Mouse (Mus musculus): ENCODE measurements around the gene Aire.

Gene Aire

DNA sequence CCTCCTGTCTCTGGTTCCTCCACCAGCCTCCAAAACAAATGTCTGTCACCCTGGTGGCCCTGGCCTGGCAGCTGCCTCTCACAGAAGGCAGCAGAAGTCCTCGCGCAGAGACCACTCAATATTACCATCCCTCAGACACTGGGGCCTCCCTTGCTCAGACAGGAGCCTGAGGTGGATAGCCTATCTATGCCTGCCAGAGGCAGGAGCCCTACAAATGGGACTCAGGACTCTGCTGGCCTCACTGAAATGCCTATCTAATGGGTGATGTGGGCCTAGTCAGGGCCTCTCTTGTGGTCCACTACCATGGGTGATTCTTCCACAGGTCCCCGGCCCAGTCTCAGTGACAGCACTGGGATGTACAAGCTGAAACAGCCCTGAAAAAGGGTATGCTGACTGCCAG lies 35.2 kb downstream of the Aire start:
- Histone ChIP-seq H3K27me3 (ENCODE audit: control insufficient read depth, insufficient read depth, low read length, poor library complexity, severe bottlenecking) (no peaks in the 10 kb centered on the region), H3K36me3 (ENCODE audit: control insufficient read depth, insufficient read depth, low read length, poor library complexity, severe bottlenecking) (no peaks in the 10 kb centered on the region; the same call in 1 of the 2 replicates)
- DNase-seq (ENCODE audit: low read depth, low spot score) = no peak

DNA sequence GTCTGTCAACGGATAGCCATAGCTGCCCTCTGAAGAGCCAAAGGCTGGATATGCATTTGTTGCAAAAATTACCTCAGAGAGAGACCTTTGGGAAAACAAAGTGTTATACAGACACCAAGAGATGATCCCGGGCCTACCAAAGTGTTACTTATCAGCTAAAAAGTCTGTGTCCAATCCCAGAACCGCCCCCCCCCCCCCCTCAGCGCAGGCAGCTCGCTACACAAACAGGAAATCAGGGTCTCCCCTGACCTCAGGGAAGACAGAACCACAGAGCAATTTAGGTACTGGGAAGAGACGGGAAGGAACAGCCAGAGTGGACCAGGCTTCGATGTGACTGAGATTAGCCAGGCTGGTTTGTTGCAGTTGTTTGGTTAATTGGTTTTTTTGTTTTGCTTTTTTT lies 36.2 kb downstream of the Aire start:
- DNase-seq (ENCODE audit: low read depth, low spot score) = no peak
- Histone ChIP-seq H3K36me3 (ENCODE audit: control insufficient read depth, insufficient read depth, low read length, poor library complexity, severe bottlenecking) (no peaks in the 10 kb centered on the region; the same call in 1 of the 2 replicates), H3K27me3 (ENCODE audit: control insufficient read depth, insufficient read depth, low read length, poor library complexity, severe bottlenecking) (no peaks in the 10 kb centered on the region)

DNA sequence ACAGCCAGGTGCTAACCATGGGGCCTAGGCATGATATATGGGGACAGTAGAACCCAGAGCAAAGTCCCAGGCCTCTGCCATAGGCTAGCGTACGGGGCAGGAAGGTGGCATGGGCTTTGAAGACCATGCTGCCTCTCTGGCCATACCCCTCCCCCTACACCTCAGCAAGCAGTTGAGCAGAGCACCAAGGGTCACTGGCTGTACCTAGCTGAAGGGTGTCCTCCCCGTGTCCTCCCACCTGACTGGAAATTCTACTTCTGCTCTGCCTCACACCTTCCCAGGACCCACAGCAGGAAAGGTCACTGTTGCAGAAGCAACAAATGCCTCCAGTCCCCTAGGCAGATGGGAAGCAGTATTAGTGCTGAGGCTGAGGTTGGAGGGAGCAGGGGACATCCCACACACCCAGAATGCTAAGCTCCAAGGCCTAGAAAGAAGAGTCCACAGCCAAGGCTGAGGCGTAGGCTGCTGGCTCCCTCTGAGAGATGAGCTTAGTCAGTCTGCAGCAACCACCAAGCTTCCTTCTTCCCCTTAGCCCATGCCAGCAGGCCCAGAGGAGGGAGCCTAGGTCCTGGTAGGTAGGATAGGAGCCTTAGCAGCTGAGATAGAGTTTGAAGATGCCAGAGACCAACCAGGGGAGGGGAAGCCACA lies 37.5 kb downstream of the Aire start:
- no peaks in the 10 kb centered on the region for H3K27me3 ChIP-seq (ENCODE audit: control insufficient read depth, insufficient read depth, low read length, poor library complexity, severe bottlenecking)
- no peak for DNase-seq (ENCODE audit: low read depth, low spot score)
- no peaks in the 10 kb centered on the region; the same call in 1 of the 2 replicates for H3K36me3 ChIP-seq (ENCODE audit: control insufficient read depth, insufficient read depth, low read length, poor library complexity, severe bottlenecking)

DNA sequence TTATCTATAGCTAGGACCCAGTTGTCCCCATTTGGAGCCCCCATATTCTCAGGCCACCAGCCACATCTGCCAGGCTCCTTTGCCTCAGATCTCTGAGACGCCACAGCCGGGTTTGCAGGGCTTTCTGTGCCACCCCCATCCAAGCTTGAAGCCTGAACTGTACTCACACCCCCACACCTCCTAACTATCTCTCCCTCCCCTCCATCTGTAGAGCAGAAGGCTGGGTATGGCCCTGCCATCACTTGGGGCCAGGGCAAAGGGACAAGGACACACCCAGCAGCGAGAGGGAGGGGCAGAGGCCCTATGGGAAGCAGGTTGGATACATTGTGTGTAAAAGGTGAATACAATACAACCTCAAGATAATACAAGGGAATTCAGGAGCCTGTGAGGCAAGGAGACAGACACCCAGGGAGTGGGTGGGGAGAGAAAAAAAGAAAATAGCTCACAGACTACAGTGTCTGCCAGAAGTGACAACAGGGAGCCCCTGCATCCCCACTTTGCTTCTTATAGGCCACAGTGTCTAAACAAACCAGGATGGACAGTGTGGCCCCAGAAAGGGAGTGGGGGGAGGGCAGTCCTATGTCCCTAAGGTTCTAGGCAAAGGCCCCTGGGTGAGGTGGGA lies 38.8 kb downstream of the Aire start:
- H3K36me3 ChIP-seq (ENCODE audit: control insufficient read depth, insufficient read depth, low read length, poor library complexity, severe bottlenecking) = peaks cover 3% of the 10 kb centered on the region; the same call in 1 of the 2 replicates
- no peak for DNase-seq (ENCODE audit: low read depth, low spot score)
- no peaks in the 10 kb centered on the region for H3K27me3 ChIP-seq (ENCODE audit: control insufficient read depth, insufficient read depth, low read length, poor library complexity, severe bottlenecking)

DNA sequence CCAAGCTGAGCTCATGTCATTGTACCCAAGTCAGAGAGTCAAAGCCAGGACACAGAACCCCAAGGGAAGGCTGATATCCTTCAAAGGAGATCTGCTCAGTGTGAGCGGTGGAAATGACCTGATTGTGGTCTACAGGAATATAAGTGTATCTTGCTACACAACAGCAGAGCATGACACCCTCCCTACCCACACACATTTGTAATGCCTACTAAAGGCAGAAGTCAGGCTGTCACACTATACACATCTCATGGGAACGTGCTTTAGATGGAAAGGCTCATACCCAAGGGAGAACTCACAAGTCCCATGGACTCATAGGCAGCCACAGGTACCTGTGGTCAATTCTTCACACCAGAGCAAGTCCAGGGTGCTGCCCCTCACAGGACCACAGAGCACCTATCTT lies 41.1 kb downstream of the Aire start:
- no peak for DNase-seq (ENCODE audit: low read depth, low spot score)
- Histone ChIP-seq H3K27me3 (ENCODE audit: control insufficient read depth, insufficient read depth, low read length, poor library complexity, severe bottlenecking) (no peaks in the 10 kb centered on the region), H3K36me3 (ENCODE audit: control insufficient read depth, insufficient read depth, low read length, poor library complexity, severe bottlenecking) (peaks cover 5% of the 10 kb centered on the region; the same call in 1 of the 2 replicates)

DNA sequence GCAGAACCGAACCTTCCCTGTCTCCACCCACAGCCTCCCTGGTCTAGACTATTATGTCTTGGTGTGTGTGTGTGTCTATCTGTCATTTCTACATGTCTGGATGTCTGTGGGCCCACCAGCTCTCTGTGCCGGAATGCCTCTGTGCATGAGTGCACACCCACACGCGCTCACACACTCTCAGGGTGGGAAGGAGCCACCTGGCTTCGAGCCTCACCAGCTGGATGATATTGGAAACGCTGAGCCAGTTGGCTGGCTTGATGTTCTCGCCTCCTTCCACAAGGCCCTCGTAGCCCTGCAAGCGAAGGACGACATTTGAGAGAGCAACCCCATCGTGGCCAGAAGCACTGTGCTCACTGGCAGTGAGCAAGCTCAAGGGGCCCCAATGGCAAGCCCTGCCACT lies 41.6 kb downstream of the Aire start:
- DNase-seq (ENCODE audit: low read depth, low spot score) = no peak
- H3K36me3 ChIP-seq (ENCODE audit: control insufficient read depth, insufficient read depth, low read length, poor library complexity, severe bottlenecking) = peaks cover 5% of the 10 kb centered on the region
- no peaks in the 10 kb centered on the region for H3K27me3 ChIP-seq (ENCODE audit: control insufficient read depth, insufficient read depth, low read length, poor library complexity, severe bottlenecking)

DNA sequence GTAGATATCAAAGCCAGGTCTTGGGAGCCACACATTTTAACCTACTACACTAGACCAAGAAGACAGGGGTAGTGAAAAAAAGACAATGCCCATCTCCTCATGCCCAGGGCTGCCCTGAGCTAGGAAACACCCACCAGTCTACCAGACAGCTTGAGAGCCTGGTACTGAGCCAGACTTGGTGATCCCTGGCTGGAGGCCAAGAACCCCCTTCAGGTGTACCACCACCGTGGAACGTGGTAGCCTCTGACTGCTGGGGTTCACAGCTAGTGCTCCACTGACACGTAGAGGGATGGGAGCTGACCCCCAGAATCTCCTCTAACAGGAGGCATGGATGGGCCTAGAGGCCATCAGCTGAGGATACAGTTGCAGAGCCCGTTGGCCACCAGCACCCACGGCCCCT lies 43.2 kb downstream of the Aire start:
- DNase-seq (ENCODE audit: low read depth, low spot score) = no peak
- Histone ChIP-seq H3K27me3 (ENCODE audit: control insufficient read depth, insufficient read depth, low read length, poor library complexity, severe bottlenecking) (no peaks in the 10 kb centered on the region), H3K36me3 (ENCODE audit: control insufficient read depth, insufficient read depth, low read length, poor library complexity, severe bottlenecking) (peaks cover 6% of the 10 kb centered on the region)

DNA sequence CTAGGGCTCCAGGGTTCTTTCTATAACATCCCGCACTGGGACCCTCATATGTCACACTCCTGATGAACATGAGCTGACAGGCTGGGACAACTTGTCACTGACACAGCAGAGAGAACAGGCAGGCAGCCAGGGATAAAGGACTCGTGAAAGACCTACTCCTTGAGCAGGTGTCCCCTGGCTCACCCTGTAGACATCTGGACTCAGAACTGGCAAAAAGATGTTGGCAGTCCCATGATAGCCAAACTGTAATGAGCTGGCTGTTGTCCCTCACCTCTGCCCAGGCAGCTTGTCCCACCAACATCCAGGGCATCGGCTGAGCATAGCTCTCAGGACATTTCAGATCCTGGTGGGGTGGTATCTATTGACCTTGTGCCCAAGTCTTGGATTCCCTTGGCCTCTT lies 47.8 kb downstream of the Aire start:
- no peaks in the 10 kb centered on the region for H3K27me3 ChIP-seq (ENCODE audit: control insufficient read depth, insufficient read depth, low read length, poor library complexity, severe bottlenecking)
- DNase-seq (ENCODE audit: low read depth, low spot score) = no peak
- H3K36me3 ChIP-seq (ENCODE audit: control insufficient read depth, insufficient read depth, low read length, poor library complexity, severe bottlenecking) = peaks cover 11% of the 10 kb centered on the region

DNA sequence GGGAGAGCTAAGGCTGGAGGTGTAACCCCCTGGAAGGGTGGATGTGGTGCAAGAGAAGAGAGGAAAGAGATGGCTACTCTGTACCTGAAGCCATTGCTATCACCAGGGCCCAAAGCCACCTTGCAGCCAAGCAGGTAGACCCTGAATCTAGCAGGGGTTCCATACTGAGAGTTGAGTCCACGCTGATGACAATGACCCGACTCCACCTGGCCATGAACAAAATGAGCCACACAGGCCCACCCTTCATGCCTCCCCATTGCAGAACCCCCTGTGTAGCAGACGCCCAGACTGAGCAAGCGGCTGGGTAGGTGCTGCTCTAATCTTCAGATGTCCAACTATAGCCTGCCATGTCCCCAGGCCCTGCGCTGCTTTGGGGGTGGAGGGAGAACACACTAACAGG lies 57.6 kb downstream of the Aire start:
- DNase-seq (ENCODE audit: low read depth, low spot score) = no peak
- Histone ChIP-seq H3K36me3 (ENCODE audit: control insufficient read depth, insufficient read depth, low read length, poor library complexity, severe bottlenecking) (peaks cover 5% of the 10 kb centered on the region; the same call in 1 of the 2 replicates), H3K27me3 (ENCODE audit: control insufficient read depth, insufficient read depth, low read length, poor library complexity, severe bottlenecking) (no peaks in the 10 kb centered on the region)

DNA sequence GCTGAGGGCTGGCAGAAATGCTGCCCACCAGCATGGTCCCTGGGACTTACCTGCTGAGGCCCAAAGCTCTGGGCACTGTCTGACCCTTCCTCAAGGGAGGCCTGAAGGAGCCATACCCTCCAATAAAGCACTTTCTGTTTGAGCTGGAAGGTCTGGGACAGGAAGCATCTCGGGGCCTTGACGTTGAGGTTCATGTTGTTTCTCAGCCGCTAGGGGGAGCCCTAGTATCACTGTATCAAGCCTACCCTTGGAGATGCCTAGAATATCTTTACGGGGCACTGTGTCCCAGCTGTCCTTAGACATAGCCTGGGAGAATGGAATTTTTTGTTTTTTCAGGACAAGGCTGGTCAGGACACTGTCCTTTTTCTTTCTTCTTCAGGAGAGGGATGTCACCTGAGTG lies 58.8 kb downstream of the Aire start:
- peak; percentile 90 for DNase-seq (ENCODE audit: low read depth, low spot score)
- no peaks in the 10 kb centered on the region for H3K27me3 ChIP-seq (ENCODE audit: control insufficient read depth, insufficient read depth, low read length, poor library complexity, severe bottlenecking)
- peaks cover 5% of the 10 kb centered on the region; the same call in 1 of the 2 replicates for H3K36me3 ChIP-seq (ENCODE audit: control insufficient read depth, insufficient read depth, low read length, poor library complexity, severe bottlenecking)
